Mouse (Mus musculus) liver, embryonic 16.5 days (tissue): ENCODE results near the gene Fbxw11. TPM values are rescaled to one million over a fixed set of nuclear protein-coding genes. Genes with fewer than 3 reads are reported as not detected.

Experiments used
- ATAC-seq: fragments of 200-750 bp; cut with Nextera tagmentation; 2 replicates; pipeline ENCODE4 v1.8.0; 2017; ENCODE audit warnings: low read depth, mild to moderate bottlenecking, moderate number of reproducible peaks, moderate library complexity
- H3K27ac ChIP-seq: fragments of 300-500 bp; sonication (generic); 2 replicates; pipeline ENCODE4 v1.5.1; 2014; ENCODE audit warnings: mild to moderate bottlenecking, low read length
- H3K27me3 ChIP-seq: fragments of 300-500 bp; sonication (generic); 2 replicates; pipeline ENCODE4 v1.6.1; 2014; ENCODE audit warnings: low read depth, low read length, mixed read lengths; ENCODE audit not compliant: control insufficient read depth, insufficient read depth
- H3K36me3 ChIP-seq: fragments of 300-500 bp; sonication (generic); 2 replicates; pipeline ENCODE4 v1.6.1; 2014; ENCODE audit warnings: mild to moderate bottlenecking; ENCODE audit not compliant: control insufficient read depth, insufficient read depth
- H3K4me1 ChIP-seq: fragments of 300-500 bp; sonication (generic); 2 replicates; pipeline ENCODE4 v1.6.1; 2014; ENCODE audit warnings: low read depth, low read length, mixed read lengths; ENCODE audit not compliant: control insufficient read depth
- H3K4me2 ChIP-seq: fragments of 300-500 bp; sonication (generic); 2 replicates; pipeline ENCODE4 v1.6.1; 2014; ENCODE audit warnings: low read depth, low read length, mixed read lengths
- H3K4me3 ChIP-seq: fragments of 300-500 bp; sonication (generic); 2 replicates; pipeline ENCODE4 v1.5.1; 2014; ENCODE audit warnings: low read depth, mild to moderate bottlenecking, low read length
- H3K9ac ChIP-seq: fragments of 300-500 bp; sonication (generic); 2 replicates; pipeline ENCODE4 v1.6.1; 2014; ENCODE audit warnings: low read depth, low read length
- H3K9me3 ChIP-seq: fragments of 300-500 bp; sonication (generic); replicated peaks from 2 replicates; pipeline ENCODE4 v1.6.1; 2016; ENCODE audit warnings: low read length; ENCODE audit not compliant: control insufficient read depth
- WGBS: fragments of 180-500 bp; shearing (Covaris S2); extraction: QIAGEN DNeasy Blood & Tissue Kit; methylation state at CpG from one replicate; pipeline ENCODE4 v1.1.7; 2014; ENCODE audit not compliant: insufficient replicate concordance; 5-methylcytosine and 5-hydroxymethylcytosine counted together
- polyA plus RNA-seq: library from polyadenylated mRNA; unstranded; fragments of >200 nt; fragmentation: Nextera tagmentation; extraction: Ambion mirVana; gene quantifications from 2 replicates; pipeline ENCODE4 v1.2.1, GENCODE M21; 2015

Fbxw11 gene
- polyA plus RNA-seq, 1 experiment from 2014 or later: 19.8 TPM

- H3K4me3 ChIP-seq: no peak overlapping the region
- H3K4me2 ChIP-seq: no peak overlapping the region
- no peak overlapping the region for H3K9ac ChIP-seq
- 49% methylated on average over 10 of the region's 10 CpGs for WGBS
- no peaks in the 10 kb centered on the region for H3K27me3 ChIP-seq
- no peak for ATAC-seq
- H3K9me3 ChIP-seq: no peaks in the 10 kb centered on the region
- no peaks in the 10 kb centered on the region for H3K36me3 ChIP-seq
- no peaks in the 10 kb centered on the region for H3K4me1 ChIP-seq
- no peak overlapping the region for H3K27ac ChIP-seq
These were observed 152.4 kb downstream of the Fbxw11 start for GRCm38 (mm10) chr11:32794759-32795445.

Other genes with a start within 250 kb of the Fbxw11 start
- 3.8 and 4.5 TPM in 2 replicates for gene Ubtd2, start 187.4 kb upstream of the Fbxw11 start, polyA plus RNA-seq
- 0.13 and 0.34 TPM in 2 replicates for gene Efcab9, start 110.6 kb upstream of the Fbxw11 start, polyA plus RNA-seq
- 3.6 and 4.8 TPM in 2 replicates for gene Stk10, start 109.4 kb upstream of the Fbxw11 start, polyA plus RNA-seq
- not detected in 2 replicates for gene Smim23, start 181.9 kb downstream of the Fbxw11 start, polyA plus RNA-seq